Mouse (Mus musculus): ENCODE results near the gene Sobp. TPM values are rescaled to one million over a fixed set of nuclear protein-coding genes. Genes with fewer than 3 reads are reported as not detected.

Gene Sobp
- polyA plus RNA-seq (2015; fragmentation: Nextera tagmentation; extraction: Ambion mirVana), result 1.9 and 2.0 TPM in 2 replicates

- H3K4me2 ChIP-seq (ENCODE audit: low read depth, low read length), result peak within 1 kb of the TSS; percentile 81
- under 1% methylated on average over 86 of the region's 91 CpGs for WGBS
- H3K27me3 ChIP-seq (ENCODE audit: control insufficient read depth, insufficient read depth, low read length), result peaks cover 9% of the 10 kb centered on the region
- peaks cover 11% of the 10 kb centered on the region for H3K4me1 ChIP-seq (ENCODE audit: control insufficient read depth, insufficient read depth, low read length)
- H3K4me3 ChIP-seq (ENCODE audit: low read length), result peak within 1 kb of the TSS; percentile 88
- peak; percentile 86 for ATAC-seq (replicated peaks; ENCODE audit: extremely low read depth, insufficient read depth, low FRiP score)
- peak within 1 kb of the TSS; percentile 81 for H3K9ac ChIP-seq (ENCODE audit: low read length)
- H3K36me3 ChIP-seq (ENCODE audit: control insufficient read depth, insufficient read depth), result no peaks in the 10 kb centered on the region
- no peaks in the 10 kb centered on the region for H3K9me3 ChIP-seq (replicated peaks; ENCODE audit: control insufficient read depth, low read length)
- H3K27ac ChIP-seq (ENCODE audit: low read length), result peak within 1 kb of the TSS; percentile 75
Observed at GRCm38 (mm10) chr10:43174326-43175155, at the start of gene Sobp, which contains the start of gene 9030612E09Rik. Gene Sobp, minus strand, starts transcription at chr10:43174530. Gene 9030612E09Rik, plus strand, starts transcription at chr10:43174704.

- peaks cover 8% of the 10 kb centered on the region for H3K4me1 ChIP-seq (ENCODE audit: control insufficient read depth, insufficient read depth, low read length)
- no peak overlapping the region for H3K9ac ChIP-seq (ENCODE audit: low read length)
- H3K27ac ChIP-seq (ENCODE audit: low read length), result no peak overlapping the region
- 84% methylated on average over 2 of the region's 2 CpGs for WGBS
- no peaks in the 10 kb centered on the region for H3K9me3 ChIP-seq (replicated peaks; ENCODE audit: control insufficient read depth, low read length)
- H3K27me3 ChIP-seq (ENCODE audit: control insufficient read depth, insufficient read depth, low read length), result no peaks in the 10 kb centered on the region
- no peak for ATAC-seq (replicated peaks; ENCODE audit: extremely low read depth, insufficient read depth, low FRiP score)
- H3K4me3 ChIP-seq (ENCODE audit: low read length), result no peak overlapping the region
- no peak overlapping the region for H3K4me2 ChIP-seq (ENCODE audit: low read depth, low read length)
- no peaks in the 10 kb centered on the region for H3K36me3 ChIP-seq (ENCODE audit: control insufficient read depth, insufficient read depth)
Observed at GRCm38 (mm10) chr10:43223391-43223790, 49.1 kb upstream of the Sobp start.

GRCm38 (mm10) chr10:43221659-43222058 lies 47.3 kb upstream of the Sobp start:
- peak; percentile 35 for ATAC-seq (replicated peaks; ENCODE audit: extremely low read depth, insufficient read depth, low FRiP score)
- no peaks in the 10 kb centered on the region for H3K9me3 ChIP-seq (replicated peaks; ENCODE audit: control insufficient read depth, low read length)
- peak overlapping the region; percentile 91 for H3K9ac ChIP-seq (ENCODE audit: low read length)
- H3K4me2 ChIP-seq (ENCODE audit: low read depth, low read length), result peak overlapping the region; percentile 97
- H3K4me3 ChIP-seq (ENCODE audit: low read length), result peak overlapping the region; percentile 95
- H3K4me1 ChIP-seq (ENCODE audit: control insufficient read depth, insufficient read depth, low read length), result peaks cover 8% of the 10 kb centered on the region
- H3K27me3 ChIP-seq (ENCODE audit: control insufficient read depth, insufficient read depth, low read length), result no peaks in the 10 kb centered on the region
- 0% methylated on average over 25 of the region's 25 CpGs for WGBS
- peak overlapping the region; percentile 93 for H3K27ac ChIP-seq (ENCODE audit: low read length)
- H3K36me3 ChIP-seq (ENCODE audit: control insufficient read depth, insufficient read depth), result no peaks in the 10 kb centered on the region

GRCm38 (mm10) chr10:43220910-43221625 lies 46.7 kb upstream of the Sobp start, which contains the start of gene Pdss2:
Gene Pdss2, plus strand, starts transcription at chr10:43221486.
- WGBS, result under 1% methylated on average over 50 of the region's 50 CpGs
- Histone ChIP-seq H3K27me3 (ENCODE audit: control insufficient read depth, insufficient read depth, low read length) (no peaks in the 10 kb centered on the region), H3K9ac (ENCODE audit: low read length) (peak within 1 kb of the TSS; percentile 97), H3K4me3 (ENCODE audit: low read length) (peak within 1 kb of the TSS; percentile 95), H3K4me2 (ENCODE audit: low read depth, low read length) (peak within 1 kb of the TSS; percentile 97), H3K9me3 (replicated peaks; ENCODE audit: control insufficient read depth, low read length) (no peaks in the 10 kb centered on the region), H3K4me1 (ENCODE audit: control insufficient read depth, insufficient read depth, low read length) (peaks cover 8% of the 10 kb centered on the region), H3K36me3 (ENCODE audit: control insufficient read depth, insufficient read depth) (no peaks in the 10 kb centered on the region), H3K27ac (ENCODE audit: low read length) (peak within 1 kb of the TSS; percentile 93)
- peak; percentile 98 for ATAC-seq (replicated peaks; ENCODE audit: extremely low read depth, insufficient read depth, low FRiP score)

GRCm38 (mm10) chr10:43220479-43220878 lies 46.1 kb upstream of the Sobp start:
- no peaks in the 10 kb centered on the region for H3K36me3 ChIP-seq (ENCODE audit: control insufficient read depth, insufficient read depth)
- no peaks in the 10 kb centered on the region for H3K9me3 ChIP-seq (replicated peaks; ENCODE audit: control insufficient read depth, low read length)
- peak overlapping the region; percentile 93 for H3K27ac ChIP-seq (ENCODE audit: low read length)
- WGBS, result 12% methylated on average over 7 of the region's 7 CpGs
- peaks cover 8% of the 10 kb centered on the region for H3K4me1 ChIP-seq (ENCODE audit: control insufficient read depth, insufficient read depth, low read length)
- H3K4me2 ChIP-seq (ENCODE audit: low read depth, low read length), result peak overlapping the region; percentile 79
- peak overlapping the region; percentile 97 for H3K9ac ChIP-seq (ENCODE audit: low read length)
- no peak for ATAC-seq (replicated peaks; ENCODE audit: extremely low read depth, insufficient read depth, low FRiP score)
- H3K4me3 ChIP-seq (ENCODE audit: low read length), result peak overlapping the region; percentile 95
- no peaks in the 10 kb centered on the region for H3K27me3 ChIP-seq (ENCODE audit: control insufficient read depth, insufficient read depth, low read length)

GRCm38 (mm10) chr10:43217361-43217900 lies 43.1 kb upstream of the Sobp start:
- Histone ChIP-seq H3K27me3 (ENCODE audit: control insufficient read depth, insufficient read depth, low read length) (no peaks in the 10 kb centered on the region), H3K9me3 (replicated peaks; ENCODE audit: control insufficient read depth, low read length) (no peaks in the 10 kb centered on the region), H3K36me3 (ENCODE audit: control insufficient read depth, insufficient read depth) (no peaks in the 10 kb centered on the region), H3K4me2 (ENCODE audit: low read depth, low read length) (no peak overlapping the region), H3K9ac (ENCODE audit: low read length) (no peak overlapping the region), H3K4me3 (ENCODE audit: low read length) (no peak overlapping the region), H3K4me1 (ENCODE audit: control insufficient read depth, insufficient read depth, low read length) (peaks cover 8% of the 10 kb centered on the region), H3K27ac (ENCODE audit: low read length) (no peak overlapping the region)
- 86% methylated on average over 13 of the region's 13 CpGs for WGBS
- no peak for ATAC-seq (replicated peaks; ENCODE audit: extremely low read depth, insufficient read depth, low FRiP score)

- ATAC-seq (replicated peaks; ENCODE audit: extremely low read depth, insufficient read depth, low FRiP score), result no peak
- Histone ChIP-seq H3K27me3 (ENCODE audit: control insufficient read depth, insufficient read depth, low read length) (no peaks in the 10 kb centered on the region), H3K9me3 (replicated peaks; ENCODE audit: control insufficient read depth, low read length) (no peaks in the 10 kb centered on the region; the same call in 1 of the 2 replicates), H3K4me1 (ENCODE audit: control insufficient read depth, insufficient read depth, low read length) (no peaks in the 10 kb centered on the region), H3K36me3 (ENCODE audit: control insufficient read depth, insufficient read depth) (no peaks in the 10 kb centered on the region), H3K9ac (ENCODE audit: low read length) (no peak overlapping the region), H3K4me3 (ENCODE audit: low read length) (no peak overlapping the region), H3K4me2 (ENCODE audit: low read depth, low read length) (no peak overlapping the region), H3K27ac (ENCODE audit: low read length) (no peak overlapping the region)
- whole genome bisulfite sequencing, result 39% methylated on average over 6 of the region's 6 CpGs
Observed at GRCm38 (mm10) chr10:43211866-43212265, 37.5 kb upstream of the Sobp start.

- Histone ChIP-seq H3K9ac (ENCODE audit: low read length) (no peak overlapping the region), H3K9me3 (replicated peaks; ENCODE audit: control insufficient read depth, low read length) (no peaks in the 10 kb centered on the region), H3K4me3 (ENCODE audit: low read length) (no peak overlapping the region), H3K4me2 (ENCODE audit: low read depth, low read length) (no peak overlapping the region), H3K36me3 (ENCODE audit: control insufficient read depth, insufficient read depth) (no peaks in the 10 kb centered on the region), H3K27me3 (ENCODE audit: control insufficient read depth, insufficient read depth, low read length) (no peaks in the 10 kb centered on the region), H3K27ac (ENCODE audit: low read length) (no peak overlapping the region), H3K4me1 (ENCODE audit: control insufficient read depth, insufficient read depth, low read length) (no peaks in the 10 kb centered on the region)
- 83% methylated on average over 3 of the region's 3 CpGs for WGBS
- ATAC-seq (replicated peaks; ENCODE audit: extremely low read depth, insufficient read depth, low FRiP score), result no peak
Observed at GRCm38 (mm10) chr10:43203865-43204264, 29.5 kb upstream of the Sobp start.
